Mouse (Mus musculus) left cerebral cortex, adult 11 months (tissue): Measurements from ENCODE around the gene Zfp644.

ENCODE experiments used
- DNase-seq: peaks from one replicate; pipeline ENCODE4 v3.0.0; 2022; ENCODE audit warnings: low spot score

Zfp644 gene

DNA sequence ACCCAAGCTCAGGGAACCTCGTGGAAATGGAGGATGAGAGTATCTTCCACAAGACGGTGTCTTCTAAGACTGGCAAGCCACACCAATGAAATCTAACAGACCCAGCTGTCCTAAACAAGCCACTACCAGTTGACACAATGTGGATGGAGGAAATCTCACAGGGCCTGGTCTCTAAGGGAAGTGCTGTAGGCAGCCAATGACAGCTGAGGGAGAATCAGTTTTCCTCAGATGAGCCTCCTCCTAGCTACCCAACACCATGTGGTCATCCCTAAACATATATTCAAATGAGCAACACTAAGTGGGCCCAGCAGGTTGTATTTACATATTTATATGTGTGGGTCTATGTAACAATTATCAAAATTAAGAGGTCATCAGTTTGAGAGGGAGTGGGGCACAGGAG, 99.6 kb downstream of the Zfp644 start:
- DNase-seq = no peak

GRCm38 (mm10) chr5:106594388-106594787, 102.7 kb downstream of the Zfp644 start:
- no peak for DNase-seq

DNA sequence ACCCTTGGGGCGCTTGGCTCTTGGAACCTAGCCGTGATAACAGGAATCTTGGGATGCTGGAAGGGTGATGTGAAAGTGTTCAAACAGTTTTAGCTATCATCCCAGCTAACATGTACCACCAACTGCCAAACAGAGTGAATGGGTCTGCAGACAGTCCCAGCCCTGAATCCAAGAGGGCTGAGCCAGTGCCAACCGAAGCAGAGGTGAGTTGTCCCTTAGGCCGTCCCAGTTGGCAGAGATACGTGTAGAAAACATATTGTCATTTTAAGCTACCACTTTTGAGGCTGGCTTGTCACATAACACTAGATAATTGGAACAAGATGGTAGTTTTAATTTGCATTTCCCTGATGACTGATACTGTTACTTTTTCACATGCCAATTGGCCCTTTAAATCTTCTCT, 106.4 kb downstream of the Zfp644 start:
- DNase-seq = no peak

DNA sequence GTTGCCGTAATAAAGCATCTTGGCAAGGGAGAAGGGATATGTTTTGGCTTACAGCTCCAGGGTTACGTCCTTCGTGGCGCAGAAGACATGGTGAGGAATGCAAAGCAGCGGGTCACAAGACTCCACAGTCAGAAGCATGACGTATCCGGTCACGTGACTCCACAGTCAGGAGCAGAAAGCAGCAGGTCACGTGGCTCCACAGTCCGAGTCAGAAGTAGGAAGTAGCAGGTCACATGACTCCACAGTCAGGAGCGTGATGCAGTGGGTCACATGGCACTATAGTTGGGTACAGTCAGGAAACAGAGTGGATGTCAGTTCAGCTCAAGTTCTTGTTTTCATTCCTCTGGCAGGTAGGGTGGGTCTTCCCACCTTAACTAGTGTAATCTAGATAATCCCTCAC, 107.4 kb downstream of the Zfp644 start:
- no peak for DNase-seq

DNA sequence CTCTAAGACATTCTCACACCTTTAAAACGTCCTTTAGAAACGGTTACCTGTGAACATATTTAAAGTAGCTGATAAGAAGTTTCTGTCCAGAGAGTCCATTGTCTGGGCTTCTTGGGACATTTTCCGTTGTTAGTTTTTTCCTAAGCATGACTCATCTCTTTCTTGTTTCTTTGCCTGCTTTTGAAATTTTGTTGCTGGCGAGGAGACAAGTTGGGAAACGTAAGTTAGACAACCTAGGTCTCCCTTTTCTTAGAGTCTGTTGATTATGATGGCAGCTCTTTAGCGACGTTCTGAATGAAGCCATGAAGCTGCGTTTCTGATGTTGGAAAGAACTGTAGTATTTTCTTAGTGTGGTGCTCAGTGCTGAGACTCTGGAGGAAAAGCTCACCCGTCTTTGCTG, 108.1 kb downstream of the Zfp644 start:
- no peak for DNase-seq

DNA sequence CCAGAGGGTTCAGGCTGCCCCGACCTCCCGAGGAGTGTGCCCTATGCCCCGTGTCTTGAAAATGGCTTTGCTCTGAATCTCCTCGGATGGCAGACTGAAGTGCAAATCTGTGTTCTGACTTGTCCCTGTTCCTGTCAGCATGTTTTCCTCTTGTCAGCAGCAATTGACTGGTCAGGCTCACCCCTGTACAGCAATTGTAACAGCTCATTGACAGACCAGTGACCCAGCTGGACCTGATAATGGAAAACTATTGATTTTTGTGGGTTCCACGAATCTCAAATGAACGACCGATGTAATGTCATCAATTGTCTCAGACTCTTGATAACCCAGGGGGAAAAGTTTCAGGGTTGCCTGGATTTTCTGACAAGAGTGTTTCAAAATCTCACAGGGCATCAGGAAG, 116.1 kb downstream of the Zfp644 start:
- no peak for DNase-seq

DNA sequence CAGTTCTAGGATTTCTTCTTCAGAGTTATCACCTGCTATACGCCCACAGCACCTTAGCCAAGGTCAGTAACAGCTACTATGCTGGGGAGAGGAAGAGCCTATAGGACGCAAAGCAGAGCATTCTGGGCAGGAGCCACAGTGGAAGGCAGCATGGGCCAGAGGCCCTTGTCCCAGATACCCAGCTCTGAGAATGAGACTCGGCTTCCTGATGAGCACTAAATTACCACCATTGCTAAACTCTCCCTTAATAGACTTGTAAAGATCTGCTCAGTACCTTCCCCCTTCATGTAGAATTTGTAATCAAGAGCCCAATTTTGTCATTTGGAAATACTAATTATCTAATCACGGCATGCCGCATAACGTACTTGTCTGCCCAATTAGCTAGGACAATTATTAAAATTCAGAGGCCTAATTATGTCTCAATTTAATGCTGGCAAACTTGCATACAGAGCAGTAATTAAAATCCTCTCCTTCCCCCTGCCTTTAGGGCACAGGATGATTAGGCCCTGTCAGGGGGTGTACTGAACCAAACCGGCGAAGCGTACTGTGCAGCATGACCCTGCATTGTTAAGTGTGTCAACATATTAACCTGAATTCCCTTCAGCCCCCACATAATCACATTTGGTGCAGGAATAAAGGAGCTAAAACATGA, 119.7 kb downstream of the Zfp644 start:
- DNase-seq = no peak

DNA sequence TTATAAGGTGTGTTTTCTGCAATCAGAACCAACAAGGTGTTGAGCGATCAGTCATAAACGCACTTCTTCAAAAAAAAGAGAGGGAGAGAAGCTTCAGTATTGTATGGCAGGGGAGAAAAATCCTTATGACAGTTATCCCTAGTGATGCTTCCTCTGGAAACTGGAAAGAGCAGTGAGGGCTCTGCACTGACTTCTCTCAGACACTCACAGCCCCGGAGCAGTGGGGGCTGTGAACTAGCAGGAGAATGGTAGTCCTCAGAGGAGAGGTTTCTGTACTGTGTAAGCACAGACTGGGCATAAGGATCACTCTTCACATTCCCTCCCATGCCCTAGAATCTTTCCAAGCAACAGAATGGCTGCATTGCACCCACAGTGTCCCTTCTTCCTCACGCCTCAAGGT, 122.0 kb downstream of the Zfp644 start:
- no peak for DNase-seq

GRCm38 (mm10) chr5:106574560-106574946, 122.5 kb downstream of the Zfp644 start:
- DNase-seq = peak; percentile 64

- DNase-seq = no peak
These were observed 123.1 kb downstream of the Zfp644 start for GRCm38 (mm10) chr5:106573742-106574559.
